Mouse (Mus musculus) embryonic facial prominence, embryonic 13.5 days (tissue): ENCODE measurements around the gene Myo16. TPM values are rescaled to one million over a fixed set of nuclear protein-coding genes. Genes with fewer than 3 reads are reported as not detected.

ENCODE experiments used
- ATAC-seq: fragments of 200-750 bp; cut with Nextera tagmentation; 2 replicates; pipeline ENCODE4 v1.8.0; 2017; ENCODE audit warnings: low read depth; ENCODE audit not compliant: insufficient number of reproducible peaks, insufficient read depth, low FRiP score, low TSS enrichment
- H3K27ac ChIP-seq: fragments of 300-500 bp; sonication (generic); 2 replicates; pipeline ENCODE4 v1.5.1; 2015; ENCODE audit warnings: moderate library complexity, mild to moderate bottlenecking, inconsistent platforms
- H3K27me3 ChIP-seq: fragments of 300-500 bp; sonication (generic); 2 replicates; pipeline ENCODE4 v1.6.1; 2015; ENCODE audit warnings: mild to moderate bottlenecking, inconsistent platforms
- H3K36me3 ChIP-seq: fragments of 300-500 bp; sonication (generic); 2 replicates; pipeline ENCODE4 v1.6.1; 2015; ENCODE audit warnings: mild to moderate bottlenecking, inconsistent platforms
- H3K4me1 ChIP-seq: fragments of 300-500 bp; sonication (generic); 2 replicates; pipeline ENCODE4 v1.6.1; 2015; ENCODE audit warnings: inconsistent platforms
- H3K4me2 ChIP-seq: fragments of 300-500 bp; sonication (generic); 2 replicates; pipeline ENCODE4 v1.6.1; 2015; ENCODE audit warnings: moderate library complexity, mild to moderate bottlenecking, inconsistent platforms
- H3K4me3 ChIP-seq: fragments of 300-500 bp; sonication (generic); 2 replicates; pipeline ENCODE4 v1.5.1; 2015; ENCODE audit warnings: mild to moderate bottlenecking, inconsistent platforms
- H3K9ac ChIP-seq: fragments of 300-500 bp; sonication (generic); 2 replicates; pipeline ENCODE4 v1.6.1; 2015; ENCODE audit warnings: mild to moderate bottlenecking, inconsistent platforms
- H3K9me3 ChIP-seq: fragments of 300-500 bp; sonication (generic); 2 replicates; pipeline ENCODE4 v1.6.1; 2016; ENCODE audit warnings: inconsistent platforms
- WGBS: fragments of 180-500 bp; shearing (Covaris S2); methylation state at CpG from one replicate; pipeline ENCODE4 v1.1.7; 2015; ENCODE audit warnings: mixed read lengths; 5-methylcytosine and 5-hydroxymethylcytosine counted together
- polyA plus RNA-seq: library from polyadenylated mRNA; unstranded; fragments of >200 nt; fragmentation: Nextera tagmentation; extraction: Ambion mirVana; gene quantifications from 2 replicates; pipeline ENCODE4 v1.2.1, GENCODE M21; 2015

The Myo16 gene
- polyA plus RNA-seq, 1 experiment from 2014 or later: 0.46 TPM

GRCm38 (mm10) chr8:10598889-10599288 lies 445.2 kb downstream of the Myo16 start:
- H3K27me3 ChIP-seq: peaks cover 8% of the 10 kb centered on the region; the same call in 1 of the 2 replicates
- H3K36me3 ChIP-seq: no peaks in the 10 kb centered on the region
- no peak overlapping the region for H3K4me3 ChIP-seq
- H3K9me3 ChIP-seq: no peaks in the 10 kb centered on the region
- H3K27ac ChIP-seq: no peak overlapping the region
- H3K9ac ChIP-seq: no peak overlapping the region
- no peaks in the 10 kb centered on the region for H3K4me1 ChIP-seq
- 86% methylated on average over 5 of the region's 5 CpGs for WGBS
- no peak overlapping the region for H3K4me2 ChIP-seq
- ATAC-seq: no peak

GRCm38 (mm10) chr8:10606028-10606815 lies 452.5 kb downstream of the Myo16 start:
- Histone ChIP-seq H3K4me2 (no peak overlapping the region), H3K4me3 (no peak overlapping the region), H3K27me3 (peaks cover 7% of the 10 kb centered on the region; the same call in 1 of the 2 replicates), H3K27ac (no peak overlapping the region), H3K4me1 (peaks cover 14% of the 10 kb centered on the region), H3K9ac (no peak overlapping the region), H3K9me3 (no peaks in the 10 kb centered on the region), H3K36me3 (no peaks in the 10 kb centered on the region)
- 46% methylated on average over 12 of the region's 12 CpGs for WGBS
- ATAC-seq: no peak

GRCm38 (mm10) chr8:10606816-10607209 lies 453.1 kb downstream of the Myo16 start:
- H3K9ac ChIP-seq: no peak overlapping the region
- H3K27ac ChIP-seq: no peak overlapping the region
- H3K4me3 ChIP-seq: no peak overlapping the region
- H3K27me3 ChIP-seq: peaks cover 1% of the 10 kb centered on the region; the same call in 1 of the 2 replicates
- peaks cover 14% of the 10 kb centered on the region for H3K4me1 ChIP-seq
- H3K4me2 ChIP-seq: no peak overlapping the region
- no peaks in the 10 kb centered on the region for H3K36me3 ChIP-seq
- H3K9me3 ChIP-seq: no peaks in the 10 kb centered on the region
- no peak for ATAC-seq
- 59% methylated on average over 4 of the region's 4 CpGs for WGBS

GRCm38 (mm10) chr8:10611636-10612035 lies 457.9 kb downstream of the Myo16 start:
- Histone ChIP-seq H3K4me3 (no peak overlapping the region), H3K27ac (no peak overlapping the region), H3K27me3 (no peaks in the 10 kb centered on the region), H3K9me3 (no peaks in the 10 kb centered on the region), H3K4me2 (no peak overlapping the region), H3K36me3 (no peaks in the 10 kb centered on the region), H3K4me1 (peaks cover 4% of the 10 kb centered on the region; the same call in 1 of the 2 replicates), H3K9ac (no peak overlapping the region)
- no peak for ATAC-seq
- 79% methylated on average over 5 of the region's 5 CpGs for WGBS

GRCm38 (mm10) chr8:10613371-10613770 lies 459.7 kb downstream of the Myo16 start:
- Histone ChIP-seq H3K36me3 (no peaks in the 10 kb centered on the region), H3K9me3 (no peaks in the 10 kb centered on the region), H3K4me3 (no peak overlapping the region), H3K4me2 (no peak overlapping the region), H3K27ac (no peak overlapping the region), H3K4me1 (no peaks in the 10 kb centered on the region), H3K27me3 (no peaks in the 10 kb centered on the region), H3K9ac (no peak overlapping the region)
- WGBS: 72% methylated on average over 2 of the region's 2 CpGs
- no peak for ATAC-seq

- no peaks in the 10 kb centered on the region for H3K4me1 ChIP-seq
- ATAC-seq: no peak
- H3K27ac ChIP-seq: no peak overlapping the region
- 88% methylated on average over 2 of the region's 2 CpGs for WGBS
- H3K4me3 ChIP-seq: no peak overlapping the region
- no peak overlapping the region for H3K9ac ChIP-seq
- H3K4me2 ChIP-seq: no peak overlapping the region
- H3K27me3 ChIP-seq: no peaks in the 10 kb centered on the region
- 0 out of 2 replicates have a peak, but pooled peaks cover 5% of the 10 kb centered on the region for H3K9me3 ChIP-seq
- H3K36me3 ChIP-seq: no peaks in the 10 kb centered on the region
These were observed 466.0 kb downstream of the Myo16 start for GRCm38 (mm10) chr8:10619689-10620088.

- Histone ChIP-seq H3K4me3 (no peak overlapping the region), H3K4me1 (peaks cover 16% of the 10 kb centered on the region), H3K9me3 (0 out of 2 replicates have a peak, but pooled peaks cover 5% of the 10 kb centered on the region), H3K36me3 (no peaks in the 10 kb centered on the region), H3K27me3 (peaks cover 5% of the 10 kb centered on the region; the same call in 1 of the 2 replicates), H3K4me2 (no peak overlapping the region), H3K27ac (no peak overlapping the region), H3K9ac (no peak overlapping the region)
- 30% methylated on average over 5 of the region's 5 CpGs for WGBS
- no peak for ATAC-seq
These were observed 471.6 kb downstream of the Myo16 start for GRCm38 (mm10) chr8:10625262-10625661.

GRCm38 (mm10) chr8:10628725-10629124 lies 475.0 kb downstream of the Myo16 start:
- no peaks in the 10 kb centered on the region for H3K36me3 ChIP-seq
- no peak overlapping the region for H3K4me2 ChIP-seq
- 61% methylated on average over 8 of the region's 8 CpGs for WGBS
- H3K27me3 ChIP-seq: peaks cover 5% of the 10 kb centered on the region; the same call in 1 of the 2 replicates
- no peak overlapping the region for H3K9ac ChIP-seq
- no peak overlapping the region for H3K27ac ChIP-seq
- H3K4me1 ChIP-seq: peaks cover 22% of the 10 kb centered on the region
- no peak for ATAC-seq
- no peak overlapping the region for H3K4me3 ChIP-seq
- 0 out of 2 replicates have a peak, but pooled peaks cover 5% of the 10 kb centered on the region for H3K9me3 ChIP-seq

- H3K27me3 ChIP-seq: peaks cover 5% of the 10 kb centered on the region; the same call in 1 of the 2 replicates
- H3K27ac ChIP-seq: peak overlapping the region; percentile 44; the same call in 1 of the 2 replicates
- no peaks in the 10 kb centered on the region for H3K9me3 ChIP-seq
- peaks cover 29% of the 10 kb centered on the region for H3K4me1 ChIP-seq
- no peaks in the 10 kb centered on the region for H3K36me3 ChIP-seq
- 33% methylated on average over 5 of the region's 5 CpGs for WGBS
- H3K4me2 ChIP-seq: no peak overlapping the region
- H3K4me3 ChIP-seq: no peak overlapping the region
- H3K9ac ChIP-seq: no peak overlapping the region
- no peak for ATAC-seq
These were observed 476.2 kb downstream of the Myo16 start for GRCm38 (mm10) chr8:10629862-10630261.

GRCm38 (mm10) chr8:10631006-10631405 lies 477.3 kb downstream of the Myo16 start:
- Histone ChIP-seq H3K27ac (no peak overlapping the region), H3K36me3 (no peaks in the 10 kb centered on the region), H3K4me3 (no peak overlapping the region), H3K4me2 (no peak overlapping the region), H3K27me3 (peaks cover 5% of the 10 kb centered on the region; the same call in 1 of the 2 replicates), H3K9me3 (no peaks in the 10 kb centered on the region), H3K4me1 (peaks cover 28% of the 10 kb centered on the region), H3K9ac (no peak overlapping the region)
- 85% methylated on average over 2 of the region's 2 CpGs for WGBS
- no peak for ATAC-seq

GRCm38 (mm10) chr8:10632603-10633002 lies 478.9 kb downstream of the Myo16 start:
- H3K27ac ChIP-seq: no peak overlapping the region
- H3K27me3 ChIP-seq: peaks cover 3% of the 10 kb centered on the region; the same call in 1 of the 2 replicates
- no peaks in the 10 kb centered on the region for H3K9me3 ChIP-seq
- peaks cover 25% of the 10 kb centered on the region for H3K4me1 ChIP-seq
- ATAC-seq: no peak
- H3K36me3 ChIP-seq: no peaks in the 10 kb centered on the region
- H3K4me3 ChIP-seq: no peak overlapping the region
- no peak overlapping the region for H3K9ac ChIP-seq
- H3K4me2 ChIP-seq: no peak overlapping the region
- WGBS: 62% methylated on average over 6 of the region's 6 CpGs
